Comparison of ENCODE assay signal across 8 mouse cellular contexts in genomic region chr11:117390001-117390402, GRCm38 (mm10).
DNase-seq lines count a peak whose midpoint lies in the region; TF ChIP-seq lines count a peak whose summit lies in the region.

No protein-coding gene starts in this region.

- 18% methylated on average over 12 of the region's 12 CpGs for WGBS in bone marrow, adult 2 months
- 15% methylated on average over 12 of the region's 12 CpGs for WGBS in kidney, adult 2 months

- TF ChIP-seq POLR2A in bone marrow, adult 2 months (IDR thresholded peaks at IDR 0.05; ENCODE audit: borderline replicate concordance, control insufficient read depth, low read depth, low read length), result peak; percentile 25; the same call in 1 of the 2 replicates
- no peak for TF ChIP-seq POLR2A in kidney, adult 2 months (IDR thresholded peaks at IDR 0.05; ENCODE audit: low read depth, low read length)

- H3K27ac ChIP-seq in bone marrow, adult 2 months (ENCODE audit: control insufficient read depth, insufficient read depth, low read depth, low read length, poor library complexity), result no peak overlapping the region
- H3K27ac ChIP-seq in kidney, adult 2 months (ENCODE audit: insufficient read depth, low read depth, low read length), result no peak overlapping the region

- H3K27me3 ChIP-seq in kidney, adult 2 months (replicated peaks; ENCODE audit: control insufficient read depth, insufficient read depth, low read length), result no peaks in the 10 kb centered on the region

- H3K36me3 ChIP-seq in kidney, adult 2 months (ENCODE audit: control insufficient read depth, insufficient read depth, low read length), result no peaks in the 10 kb centered on the region

- peak; percentile 84 for TF ChIP-seq CTCF in bone marrow, adult 2 months (IDR thresholded peaks at IDR 0.05; ENCODE audit: control insufficient read depth, insufficient read depth, low read length)
- TF ChIP-seq CTCF in kidney, adult 2 months (conservative IDR thresholded peaks at IDR 0.05; ENCODE audit: insufficient read depth, insufficient read length, low read depth, low read length), result peak; percentile 75

- no peak overlapping the region for H3K4me3 ChIP-seq in bone marrow, adult 2 months (replicated peaks; ENCODE audit: control insufficient read depth, low read depth, low read length)
- no peak overlapping the region for H3K4me3 ChIP-seq in kidney, adult 2 months (ENCODE audit: insufficient read depth, low read depth, low read length)

- DNase-seq in 3134 (ENCODE audit: extremely low read depth, insufficient read length, low spot score), result peak; percentile 70
- DNase-seq in B cell, adult 2 months, result peak; percentile 65 to 72
- peak; percentile 37 to 52 for DNase-seq in gastrocnemius, adult 8-10 months (ENCODE audit: low spot score in 2 of 2)
- peak; percentile 67 for DNase-seq in kidney, adult 2 months
- peak; percentile 61 for DNase-seq in lung, postnatal 14 days
- DNase-seq in testis, postnatal 10 days (ENCODE audit: low spot score), result peak; percentile 78
- DNase-seq in left cerebral cortex, adult 9 months (ENCODE audit: low spot score in 2 of 2), result no peak

- peaks cover 2% of the 10 kb centered on the region; the same call in 1 of the 2 replicates for H3K4me1 ChIP-seq in bone marrow, adult 2 months (ENCODE audit: control insufficient read depth, insufficient read depth, low read length)
- no peaks in the 10 kb centered on the region for H3K4me1 ChIP-seq in kidney, adult 2 months (ENCODE audit: control insufficient read depth, insufficient read depth, low read length)

Comparison
In these comparisons a context has a peak if more than half of its experiments do, and no peak if none do; other contexts are left out.
1. DNase-seq: peak in 3134 (single experiment), B cell, adult 2 months (2 of 2), gastrocnemius, adult 8-10 months (2 of 2), kidney, adult 2 months (single experiment), lung, postnatal 14 days (single experiment) and testis, postnatal 10 days (single experiment); none in left cerebral cortex, adult 9 months (0 of 2).